Mouse (Mus musculus): ENCODE measurements around the gene Trim37.
"Not testable (repeated sequence)": the region's sequence is repeated elsewhere in the genome, so short reads cannot be mapped to it uniquely, and the experiment has no call there.

Gene Trim37

GRCm38 (mm10) chr11:87227056-87227455 lies 100.2 kb downstream of the Trim37 start:
- DNase-seq (ENCODE audit: low spot score in 2 of 2) = no peak

GRCm38 (mm10) chr11:87233377-87233776 lies 106.5 kb downstream of the Trim37 start:
- DNase-seq (ENCODE audit: low spot score in 2 of 2) = no peak

GRCm38 (mm10) chr11:87234743-87235485 lies 108.0 kb downstream of the Trim37 start:
- no peak for DNase-seq (ENCODE audit: low spot score in 2 of 2)

GRCm38 (mm10) chr11:87235486-87235872 lies 108.6 kb downstream of the Trim37 start:
- no peak for DNase-seq (ENCODE audit: low spot score in 2 of 2)

GRCm38 (mm10) chr11:87238891-87239530 lies 112.1 kb downstream of the Trim37 start:
- DNase-seq (ENCODE audit: low spot score in 2 of 2) = no peak

- DNase-seq (ENCODE audit: low spot score in 2 of 2) = no peak
Observed at GRCm38 (mm10) chr11:87240141-87240832, 113.4 kb downstream of the Trim37 start.

GRCm38 (mm10) chr11:87240833-87241215 lies 113.9 kb downstream of the Trim37 start:
- DNase-seq (ENCODE audit: low spot score in 2 of 2) = no peak

GRCm38 (mm10) chr11:87241256-87241655 lies 114.4 kb downstream of the Trim37 start:
- no peak for DNase-seq (ENCODE audit: low spot score in 2 of 2)

- no peak for DNase-seq (ENCODE audit: low spot score in 2 of 2)
Observed at GRCm38 (mm10) chr11:87245171-87245840, 118.4 kb downstream of the Trim37 start.

- no peak for DNase-seq (ENCODE audit: low spot score in 2 of 2)
Observed at GRCm38 (mm10) chr11:87246107-87246651, 119.3 kb downstream of the Trim37 start.

GRCm38 (mm10) chr11:87246724-87247493 lies 120.0 kb downstream of the Trim37 start:
- DNase-seq (ENCODE audit: low spot score in 2 of 2) = no peak

- DNase-seq (ENCODE audit: low spot score in 2 of 2) = no peak
Observed at GRCm38 (mm10) chr11:87247494-87247866, 120.6 kb downstream of the Trim37 start.

- no peak for DNase-seq (ENCODE audit: low spot score in 2 of 2)
Observed at GRCm38 (mm10) chr11:87250132-87250531, 123.3 kb downstream of the Trim37 start.

GRCm38 (mm10) chr11:87253294-87253693 lies 126.4 kb downstream of the Trim37 start:
- no peak for DNase-seq (ENCODE audit: low spot score in 2 of 2)

GRCm38 (mm10) chr11:87254149-87254548 lies 127.3 kb downstream of the Trim37 start:
- DNase-seq (ENCODE audit: low spot score in 2 of 2) = no peak

GRCm38 (mm10) chr11:87257282-87257681 lies 130.4 kb downstream of the Trim37 start:
- no peak for DNase-seq (ENCODE audit: low spot score in 2 of 2)

GRCm38 (mm10) chr11:87259792-87260191 lies 132.9 kb downstream of the Trim37 start:
- DNase-seq (ENCODE audit: low spot score in 2 of 2) = no peak

- DNase-seq (ENCODE audit: low spot score in 2 of 2) = not testable (repeated sequence)
Observed at GRCm38 (mm10) chr11:87261705-87262104, 134.8 kb downstream of the Trim37 start.

- DNase-seq (ENCODE audit: low spot score in 2 of 2) = no peak
Observed at GRCm38 (mm10) chr11:87263946-87264345, 137.1 kb downstream of the Trim37 start.

GRCm38 (mm10) chr11:87266246-87266645 lies 139.4 kb downstream of the Trim37 start:
- DNase-seq (ENCODE audit: low spot score in 2 of 2) = no peak

- no peak for DNase-seq (ENCODE audit: low spot score in 2 of 2)
Observed at GRCm38 (mm10) chr11:87268803-87269202, 141.9 kb downstream of the Trim37 start.
